Mouse (Mus musculus): ENCODE results near the gene Cnbp. TPM values are rescaled to one million over a fixed set of nuclear protein-coding genes. Genes with fewer than 3 reads are reported as not detected.

The Cnbp gene
- polyA plus RNA-seq, 1 experiment, result 7.3 TPM

- H3K4me1 ChIP-seq (ENCODE audit: control insufficient read depth), result peaks cover 53% of the 10 kb centered on the region
- TF ChIP-seq GATA1 (IDR thresholded peaks at IDR 0.05; ENCODE audit: low read length), result no peak
- no peak for TF ChIP-seq TAL1 (IDR thresholded peaks at IDR 0.05; ENCODE audit: low read length)
- H3K9me3 ChIP-seq (ENCODE audit: control insufficient read depth, low read length), result no peaks in the 10 kb centered on the region
- no peaks in the 10 kb centered on the region for H3K27me3 ChIP-seq (ENCODE audit: control insufficient read depth)
- H3K36me3 ChIP-seq (ENCODE audit: control insufficient read depth), result peaks cover 73% of the 10 kb centered on the region
- no peak overlapping the region for H3K4me3 ChIP-seq (replicated peaks)
Measured at GRCm38 (mm10) chr6:87841635-87842034, 9.3 kb downstream of the Cnbp start.

- Histone ChIP-seq H3K27me3 (ENCODE audit: control insufficient read depth) (no peaks in the 10 kb centered on the region), H3K4me3 (replicated peaks) (peak overlapping the region; percentile 80), H3K4me1 (ENCODE audit: control insufficient read depth) (peaks cover 53% of the 10 kb centered on the region), H3K36me3 (ENCODE audit: control insufficient read depth) (peaks cover 70% of the 10 kb centered on the region), H3K9me3 (ENCODE audit: control insufficient read depth, low read length) (no peaks in the 10 kb centered on the region)
- TF ChIP-seq TAL1 (IDR thresholded peaks at IDR 0.05; ENCODE audit: low read length) (no peak), GATA1 (IDR thresholded peaks at IDR 0.05; ENCODE audit: low read length) (no peak)
Measured at GRCm38 (mm10) chr6:87839797-87840341, 11.0 kb downstream of the Cnbp start.

GRCm38 (mm10) chr6:87838551-87839197 is 12.2 kb downstream of the Cnbp start, which contains the start of gene Isy1:
Isy1 (minus strand) TSS chr6:87838798.
- Histone ChIP-seq H3K4me3 (replicated peaks) (peak within 1 kb of the TSS; percentile 80), H3K9me3 (ENCODE audit: control insufficient read depth, low read length) (no peaks in the 10 kb centered on the region), H3K4me1 (ENCODE audit: control insufficient read depth) (peaks cover 50% of the 10 kb centered on the region), H3K27me3 (ENCODE audit: control insufficient read depth) (no peaks in the 10 kb centered on the region), H3K36me3 (ENCODE audit: control insufficient read depth) (peaks cover 69% of the 10 kb centered on the region)
- no peak for TF ChIP-seq GATA1 (IDR thresholded peaks at IDR 0.05; ENCODE audit: low read length)
- no peak for TF ChIP-seq TAL1 (IDR thresholded peaks at IDR 0.05; ENCODE audit: low read length)

GRCm38 (mm10) chr6:87835695-87836094 is 15.2 kb downstream of the Cnbp start, which contains the start of gene Gm45140:
Gm45140 (minus strand) TSS chr6:87835795.
- no peak within 1 kb of the TSS for H3K4me3 ChIP-seq (replicated peaks)
- no peaks in the 10 kb centered on the region for H3K9me3 ChIP-seq (ENCODE audit: control insufficient read depth, low read length)
- no peaks in the 10 kb centered on the region for H3K27me3 ChIP-seq (ENCODE audit: control insufficient read depth)
- TF ChIP-seq TAL1 (IDR thresholded peaks at IDR 0.05; ENCODE audit: low read length) (no peak), GATA1 (IDR thresholded peaks at IDR 0.05; ENCODE audit: low read length) (no peak)
- H3K36me3 ChIP-seq (ENCODE audit: control insufficient read depth), result peaks cover 63% of the 10 kb centered on the region
- peaks cover 42% of the 10 kb centered on the region for H3K4me1 ChIP-seq (ENCODE audit: control insufficient read depth)

GRCm38 (mm10) chr6:87820366-87820765 is 30.5 kb downstream of the Cnbp start:
- Histone ChIP-seq H3K27me3 (ENCODE audit: control insufficient read depth) (no peaks in the 10 kb centered on the region), H3K4me1 (ENCODE audit: control insufficient read depth) (peaks cover 20% of the 10 kb centered on the region), H3K36me3 (ENCODE audit: control insufficient read depth) (peaks cover 98% of the 10 kb centered on the region), H3K9me3 (ENCODE audit: control insufficient read depth, low read length) (no peaks in the 10 kb centered on the region), H3K4me3 (replicated peaks) (no peak overlapping the region)
- TF ChIP-seq GATA1 (IDR thresholded peaks at IDR 0.05; ENCODE audit: low read length), result no peak
- no peak for TF ChIP-seq TAL1 (IDR thresholded peaks at IDR 0.05; ENCODE audit: low read length)

- Histone ChIP-seq H3K27me3 (ENCODE audit: control insufficient read depth) (no peaks in the 10 kb centered on the region), H3K4me3 (replicated peaks) (no peak overlapping the region), H3K4me1 (ENCODE audit: control insufficient read depth) (peaks cover 47% of the 10 kb centered on the region), H3K9me3 (ENCODE audit: control insufficient read depth, low read length) (no peaks in the 10 kb centered on the region), H3K36me3 (ENCODE audit: control insufficient read depth) (peaks cover 69% of the 10 kb centered on the region)
- TF ChIP-seq GATA1 (IDR thresholded peaks at IDR 0.05; ENCODE audit: low read length) (no peak), TAL1 (IDR thresholded peaks at IDR 0.05; ENCODE audit: low read length) (no peak)
Measured at GRCm38 (mm10) chr6:87814486-87814885, 36.4 kb downstream of the Cnbp start.

GRCm38 (mm10) chr6:87812656-87813055 is 38.2 kb downstream of the Cnbp start:
- Histone ChIP-seq H3K4me1 (ENCODE audit: control insufficient read depth) (peaks cover 59% of the 10 kb centered on the region), H3K9me3 (ENCODE audit: control insufficient read depth, low read length) (no peaks in the 10 kb centered on the region), H3K4me3 (replicated peaks) (peak overlapping the region; percentile 82), H3K36me3 (ENCODE audit: control insufficient read depth) (peaks cover 69% of the 10 kb centered on the region), H3K27me3 (ENCODE audit: control insufficient read depth) (no peaks in the 10 kb centered on the region)
- TF ChIP-seq TAL1 (IDR thresholded peaks at IDR 0.05; ENCODE audit: low read length) (no peak), GATA1 (IDR thresholded peaks at IDR 0.05; ENCODE audit: low read length) (no peak)

GRCm38 (mm10) chr6:87811675-87812338 is 39.1 kb downstream of the Cnbp start, which contains the start of gene Rab43:
Rab43 (minus strand) TSS chr6:87812164.
- Histone ChIP-seq H3K4me3 (replicated peaks) (peak within 1 kb of the TSS; percentile 82), H3K4me1 (ENCODE audit: control insufficient read depth) (peaks cover 61% of the 10 kb centered on the region), H3K36me3 (ENCODE audit: control insufficient read depth) (peaks cover 69% of the 10 kb centered on the region), H3K9me3 (ENCODE audit: control insufficient read depth, low read length) (no peaks in the 10 kb centered on the region), H3K27me3 (ENCODE audit: control insufficient read depth) (no peaks in the 10 kb centered on the region)
- TF ChIP-seq TAL1 (IDR thresholded peaks at IDR 0.05; ENCODE audit: low read length) (no peak), GATA1 (IDR thresholded peaks at IDR 0.05; ENCODE audit: low read length) (no peak)

Measured in erythroblast, embryonic 14.5 days (primary cell).